Mouse (Mus musculus) stomach, embryonic 14.5 days (tissue): ENCODE measurements around the gene Dthd1. TPM values are rescaled to one million over a fixed set of nuclear protein-coding genes. Genes with fewer than 3 reads are reported as not detected.

Experiments
- ATAC-seq: fragments of 200-750 bp; cut with Nextera tagmentation; 2 replicates; pipeline ENCODE4 v1.8.0; 2017; ENCODE audit warnings: low read depth, moderate TSS enrichment; ENCODE audit not compliant: insufficient number of reproducible peaks, insufficient read depth, low FRiP score
- H3K27ac ChIP-seq: fragments of 300-500 bp; sonication (generic); 2 replicates; pipeline ENCODE4 v1.5.1; 2014; ENCODE audit warnings: mild to moderate bottlenecking, low read length, moderate library complexity, mixed read lengths
- H3K27me3 ChIP-seq: fragments of 300-500 bp; sonication (generic); 2 replicates; pipeline ENCODE4 v1.6.1; 2014; ENCODE audit warnings: low read length, control low read depth, mixed read lengths; ENCODE audit not compliant: control insufficient read depth, insufficient read depth
- H3K36me3 ChIP-seq: fragments of 300-500 bp; sonication (generic); 2 replicates; pipeline ENCODE4 v1.6.1; 2014; ENCODE audit warnings: mild to moderate bottlenecking, control low read depth, low read length, moderate library complexity, mixed read lengths; ENCODE audit not compliant: control insufficient read depth, insufficient read depth
- H3K4me1 ChIP-seq: fragments of 300-500 bp; sonication (generic); 2 replicates; pipeline ENCODE4 v1.6.1; 2014; ENCODE audit warnings: low read length, control low read depth, mixed read lengths; ENCODE audit not compliant: control insufficient read depth, insufficient read depth
- H3K4me2 ChIP-seq: fragments of 300-500 bp; sonication (generic); replicated peaks from 2 replicates; pipeline ENCODE4 v1.6.1; 2014; ENCODE audit warnings: low read depth, low read length, control low read depth
- H3K4me3 ChIP-seq: fragments of 300-500 bp; sonication (generic); 2 replicates; pipeline ENCODE4 v1.5.1; 2014; ENCODE audit warnings: low read depth, low read length, control low read depth
- H3K9ac ChIP-seq: fragments of 300-500 bp; sonication (generic); replicated peaks from 2 replicates; pipeline ENCODE4 v1.6.1; 2014; ENCODE audit warnings: low read depth, mild to moderate bottlenecking, control low read depth, low read length, moderate library complexity, mixed read lengths
- H3K9me3 ChIP-seq: fragments of 300-500 bp; sonication (generic); 2 replicates; pipeline ENCODE4 v1.6.1; 2016; ENCODE audit warnings: low read depth, low read length, control low read depth; ENCODE audit not compliant: control insufficient read depth
- WGBS: fragments of 180-500 bp; shearing (Covaris S2); extraction: QIAGEN DNeasy Blood & Tissue Kit; methylation state at CpG from one replicate; pipeline ENCODE4 v1.1.7; 2014; 5-methylcytosine and 5-hydroxymethylcytosine counted together
- polyA plus RNA-seq: library from polyadenylated mRNA; unstranded; fragments of >200 nt; fragmentation: Nextera tagmentation; extraction: Ambion mirVana; gene quantifications from 2 replicates; pipeline ENCODE4 v1.2.1, GENCODE M21; 2014

Dthd1 gene
- polyA plus RNA-seq, 1 experiment from 2014 or later = not detected

GRCm38 (mm10) chr5:62851337-62851736 lies 37.7 kb downstream of the Dthd1 start:
- Histone ChIP-seq H3K9ac (no peak overlapping the region), H3K4me1 (no peaks in the 10 kb centered on the region), H3K27me3 (no peaks in the 10 kb centered on the region), H3K9me3 (no peaks in the 10 kb centered on the region), H3K4me2 (no peak overlapping the region), H3K4me3 (no peak overlapping the region), H3K36me3 (no peaks in the 10 kb centered on the region), H3K27ac (no peak overlapping the region)
- no peak for ATAC-seq
- 65% methylated on average over 2 of the region's 2 CpGs for WGBS

GRCm38 (mm10) chr5:62854361-62854844 lies 40.8 kb downstream of the Dthd1 start:
- Histone ChIP-seq H3K9me3 (no peaks in the 10 kb centered on the region), H3K36me3 (no peaks in the 10 kb centered on the region), H3K27me3 (no peaks in the 10 kb centered on the region), H3K27ac (no peak overlapping the region), H3K4me2 (no peak overlapping the region), H3K4me1 (no peaks in the 10 kb centered on the region), H3K4me3 (no peak overlapping the region), H3K9ac (no peak overlapping the region)
- 89% methylated on average over 4 of the region's 4 CpGs for WGBS
- ATAC-seq = no peak

GRCm38 (mm10) chr5:62857502-62857901 lies 43.9 kb downstream of the Dthd1 start:
- H3K36me3 ChIP-seq = no peaks in the 10 kb centered on the region
- no peaks in the 10 kb centered on the region for H3K9me3 ChIP-seq
- H3K27ac ChIP-seq = no peak overlapping the region
- H3K27me3 ChIP-seq = no peaks in the 10 kb centered on the region
- H3K4me2 ChIP-seq = no peak overlapping the region
- 78% methylated on average over 1 of the region's 1 CpGs for WGBS
- no peak overlapping the region for H3K4me3 ChIP-seq
- no peak for ATAC-seq
- H3K4me1 ChIP-seq = no peaks in the 10 kb centered on the region
- no peak overlapping the region for H3K9ac ChIP-seq

DNA sequence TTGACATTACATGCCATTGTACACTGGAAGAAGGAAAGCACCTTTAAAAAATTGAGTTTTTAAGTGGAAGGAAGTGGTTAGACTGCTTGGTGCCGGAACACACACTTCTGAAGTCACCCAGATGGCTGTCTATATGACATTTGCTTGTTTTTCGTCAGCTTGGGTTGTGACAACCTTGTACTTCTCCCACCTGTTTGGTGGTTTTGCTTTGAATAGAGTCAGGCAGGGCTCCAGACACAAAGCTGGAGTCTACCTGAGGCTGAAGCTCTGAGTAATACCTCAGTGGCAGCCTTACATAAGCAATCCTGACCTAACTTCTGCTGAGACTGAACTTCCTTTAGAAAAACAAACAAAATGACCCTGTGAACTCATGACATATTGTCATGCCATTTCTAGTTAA lies 44.7 kb downstream of the Dthd1 start:
- Histone ChIP-seq H3K4me1 (no peaks in the 10 kb centered on the region), H3K27ac (no peak overlapping the region), H3K36me3 (no peaks in the 10 kb centered on the region), H3K27me3 (no peaks in the 10 kb centered on the region), H3K9me3 (no peaks in the 10 kb centered on the region), H3K9ac (no peak overlapping the region), H3K4me2 (no peak overlapping the region), H3K4me3 (no peak overlapping the region)
- WGBS = 42% methylated on average over 2 of the region's 2 CpGs
- no peak for ATAC-seq

- no peak overlapping the region for H3K27ac ChIP-seq
- no peaks in the 10 kb centered on the region for H3K36me3 ChIP-seq
- H3K27me3 ChIP-seq = no peaks in the 10 kb centered on the region
- no peak overlapping the region for H3K4me2 ChIP-seq
- 86% methylated on average over 3 of the region's 3 CpGs for WGBS
- no peak overlapping the region for H3K9ac ChIP-seq
- H3K9me3 ChIP-seq = no peaks in the 10 kb centered on the region
- ATAC-seq = no peak
- H3K4me3 ChIP-seq = no peak overlapping the region
- no peaks in the 10 kb centered on the region for H3K4me1 ChIP-seq
Measured at GRCm38 (mm10) chr5:62864348-62864747, 50.7 kb downstream of the Dthd1 start.

- Histone ChIP-seq H3K27me3 (no peaks in the 10 kb centered on the region), H3K4me2 (no peak overlapping the region), H3K4me1 (no peaks in the 10 kb centered on the region), H3K27ac (no peak overlapping the region), H3K9ac (no peak overlapping the region), H3K36me3 (no peaks in the 10 kb centered on the region), H3K9me3 (no peaks in the 10 kb centered on the region), H3K4me3 (no peak overlapping the region)
- no peak for ATAC-seq
Measured at GRCm38 (mm10) chr5:62867003-62867402, 53.4 kb downstream of the Dthd1 start.

DNA sequence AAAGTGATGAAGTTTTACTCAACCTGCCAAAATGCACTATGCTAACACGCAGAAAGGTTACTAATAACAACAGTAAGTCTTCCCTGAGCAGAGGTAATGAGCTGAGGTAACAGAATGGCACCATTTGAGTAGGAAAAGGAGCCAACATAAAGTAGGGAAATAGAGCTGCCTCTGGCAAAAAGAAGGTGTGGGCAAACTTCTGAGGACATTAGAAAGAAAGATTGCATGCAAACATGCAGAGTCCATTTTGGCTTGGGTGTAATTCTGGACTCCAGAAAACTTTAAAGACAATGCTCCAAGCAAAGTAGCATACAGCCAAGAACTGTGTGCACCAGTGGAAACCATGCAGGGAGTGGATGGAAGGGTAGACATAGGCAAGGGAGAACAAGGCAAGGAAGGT lies 65.9 kb downstream of the Dthd1 start:
- no peak for ATAC-seq
- H3K9ac ChIP-seq = no peak overlapping the region
- H3K4me3 ChIP-seq = no peak overlapping the region
- no peaks in the 10 kb centered on the region for H3K27me3 ChIP-seq
- no peaks in the 10 kb centered on the region for H3K36me3 ChIP-seq
- no peaks in the 10 kb centered on the region for H3K4me1 ChIP-seq
- H3K27ac ChIP-seq = no peak overlapping the region
- 52% methylated on average over 1 of the region's 1 CpGs for WGBS
- H3K4me2 ChIP-seq = no peak overlapping the region
- H3K9me3 ChIP-seq = no peaks in the 10 kb centered on the region

DNA sequence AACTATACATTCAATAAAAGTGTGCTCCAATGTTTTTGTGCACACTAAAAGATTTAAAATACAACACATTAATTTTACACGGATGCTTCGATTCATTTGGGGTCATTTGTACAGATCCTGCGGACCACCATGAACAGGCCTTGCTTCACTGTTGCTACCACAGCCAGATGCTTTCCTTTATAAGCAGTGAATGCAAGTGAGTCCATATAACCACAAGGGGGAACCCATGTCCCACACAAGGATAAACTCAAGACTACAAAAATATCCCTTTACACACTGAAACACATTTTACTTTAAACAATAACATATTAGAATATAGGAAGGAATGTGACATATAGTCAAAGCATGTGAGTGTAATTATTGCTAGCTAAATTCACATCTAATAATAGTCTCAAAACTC lies 81.7 kb downstream of the Dthd1 start:
- WGBS = 46% methylated on average over 3 of the region's 3 CpGs
- H3K9me3 ChIP-seq = no peaks in the 10 kb centered on the region
- no peaks in the 10 kb centered on the region for H3K36me3 ChIP-seq
- H3K9ac ChIP-seq = no peak overlapping the region
- no peak overlapping the region for H3K4me2 ChIP-seq
- no peaks in the 10 kb centered on the region for H3K27me3 ChIP-seq
- ATAC-seq = no peak
- H3K4me3 ChIP-seq = no peak overlapping the region
- no peak overlapping the region for H3K27ac ChIP-seq
- no peaks in the 10 kb centered on the region for H3K4me1 ChIP-seq

DNA sequence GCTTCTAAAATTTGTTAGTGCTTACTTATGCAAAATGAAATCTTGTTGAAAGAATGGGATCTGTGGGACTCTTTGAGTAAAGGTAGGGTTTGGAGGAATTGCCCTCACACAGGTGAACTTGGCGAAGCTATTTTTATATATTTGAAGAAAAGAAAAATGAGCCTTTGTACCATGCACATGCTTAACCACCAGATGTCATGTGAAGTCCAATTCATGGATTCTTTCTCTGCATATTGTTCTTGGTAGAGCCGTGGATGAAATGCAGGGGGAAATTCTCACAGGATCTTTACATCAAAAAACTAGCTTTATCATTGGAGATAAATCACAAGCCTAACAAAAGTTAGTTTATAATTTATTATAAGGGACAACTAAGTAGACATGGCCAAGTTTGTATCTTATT lies 93.3 kb downstream of the Dthd1 start:
- no peaks in the 10 kb centered on the region for H3K4me1 ChIP-seq
- no peak overlapping the region for H3K4me3 ChIP-seq
- ATAC-seq = no peak
- WGBS = 67% methylated on average over 2 of the region's 2 CpGs
- H3K36me3 ChIP-seq = no peaks in the 10 kb centered on the region
- no peak overlapping the region for H3K27ac ChIP-seq
- no peaks in the 10 kb centered on the region for H3K9me3 ChIP-seq
- H3K4me2 ChIP-seq = no peak overlapping the region
- H3K27me3 ChIP-seq = no peaks in the 10 kb centered on the region
- H3K9ac ChIP-seq = no peak overlapping the region
